Mouse (Mus musculus) embryonic facial prominence, embryonic 10.5 days (tissue): ENCODE measurements around the gene Pck1. TPM values are rescaled to one million over a fixed set of nuclear protein-coding genes. Genes with fewer than 3 reads are reported as not detected.
A peak's percentile ranks its signal among the peaks of the same experiment; 100 is the strongest.

Experiments used
- DNase-seq: peaks from one replicate; pipeline ENCODE4 v3.0.0-alpha.2; 2017; ENCODE audit warnings: low spot score
- H3K27ac ChIP-seq: fragments of 300-500 bp; sonication (generic); replicated peaks from 2 replicates; pipeline ENCODE4 v1.5.1; 2016; ENCODE audit warnings: mild to moderate bottlenecking
- H3K27me3 ChIP-seq: fragments of 300-500 bp; sonication (generic); replicated peaks from 2 replicates; pipeline ENCODE4 v1.6.1; 2016; ENCODE audit warnings: low read depth, mild to moderate bottlenecking; ENCODE audit not compliant: poor library complexity, severe bottlenecking
- H3K36me3 ChIP-seq: fragments of 300-500 bp; sonication (generic); replicated peaks from 2 replicates; pipeline ENCODE4 v1.6.1; 2016; ENCODE audit warnings: mild to moderate bottlenecking, moderate library complexity
- H3K4me1 ChIP-seq: fragments of 300-500 bp; sonication (generic); 2 replicates; pipeline ENCODE4 v1.6.1; 2016
- H3K4me3 ChIP-seq: fragments of 300-500 bp; sonication (generic); 2 replicates; pipeline ENCODE4 v1.5.1; 2016; ENCODE audit warnings: mild to moderate bottlenecking, moderate library complexity
- H3K9me3 ChIP-seq: fragments of 300-500 bp; sonication (generic); 2 replicates; pipeline ENCODE4 v1.6.1; 2016; ENCODE audit warnings: mild to moderate bottlenecking
- WGBS: fragments of 180-500 bp; shearing (Covaris S2); methylation state at CpG from one replicate; pipeline ENCODE4 v1.1.7; 2016; 5-methylcytosine and 5-hydroxymethylcytosine counted together
- polyA plus RNA-seq: library from polyadenylated mRNA; unstranded; fragments of >200 nt; fragmentation: Nextera tagmentation; extraction: Ambion mirVana; gene quantifications from 2 replicates; pipeline ENCODE4 v1.2.1, GENCODE M21; 2016

Pck1 gene
- polyA plus RNA-seq, 1 experiment from 2014 or later, result not detected

DNA sequence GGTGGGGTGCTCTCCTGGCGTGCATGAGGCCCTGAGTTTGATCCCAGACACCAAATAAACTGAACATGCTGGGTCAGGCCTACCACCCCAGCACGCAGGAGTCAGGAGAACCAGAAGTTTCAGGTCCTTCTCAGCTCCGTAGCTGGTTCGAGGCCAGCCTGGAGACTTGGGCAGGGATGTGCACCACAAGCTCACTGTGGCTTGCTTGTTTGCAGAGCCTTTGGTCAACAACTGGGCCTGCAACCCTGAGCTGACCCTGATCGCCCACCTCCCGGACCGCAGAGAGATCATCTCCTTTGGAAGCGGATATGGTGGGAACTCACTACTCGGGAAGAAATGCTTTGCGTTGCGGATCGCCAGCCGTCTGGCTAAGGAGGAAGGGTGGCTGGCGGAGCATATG lies 2.1 kb downstream of the Pck1 start:
- Histone ChIP-seq H3K4me1 (peaks cover 9% of the 10 kb centered on the region), H3K27ac (no peak overlapping the region), H3K36me3 (no peaks in the 10 kb centered on the region), H3K27me3 (no peaks in the 10 kb centered on the region), H3K9me3 (no peaks in the 10 kb centered on the region), H3K4me3 (no peak overlapping the region)
- no peak for DNase-seq
- WGBS, result 93% methylated on average over 14 of the region's 14 CpGs

DNA sequence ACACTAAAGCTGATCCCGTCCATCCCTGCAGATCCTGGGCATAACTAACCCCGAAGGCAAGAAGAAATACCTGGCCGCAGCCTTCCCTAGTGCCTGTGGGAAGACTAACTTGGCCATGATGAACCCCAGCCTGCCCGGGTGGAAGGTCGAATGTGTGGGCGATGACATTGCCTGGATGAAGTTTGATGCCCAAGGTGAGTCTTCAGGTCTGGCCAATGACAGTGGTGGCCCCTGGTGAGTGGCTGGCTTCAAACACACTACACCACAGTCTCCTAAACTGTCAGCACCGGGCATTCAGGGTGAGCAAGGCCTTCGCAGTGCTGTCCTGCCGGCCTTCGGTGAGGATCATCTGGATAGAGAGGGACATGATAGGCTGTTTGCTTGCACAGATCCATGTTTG lies 3.1 kb downstream of the Pck1 start:
- no peaks in the 10 kb centered on the region for H3K36me3 ChIP-seq
- DNase-seq, result no peak
- no peaks in the 10 kb centered on the region for H3K27me3 ChIP-seq
- no peak overlapping the region for H3K4me3 ChIP-seq
- 91% methylated on average over 10 of the region's 10 CpGs for WGBS
- peaks cover 9% of the 10 kb centered on the region for H3K4me1 ChIP-seq
- H3K9me3 ChIP-seq, result no peaks in the 10 kb centered on the region
- no peak overlapping the region for H3K27ac ChIP-seq

DNA sequence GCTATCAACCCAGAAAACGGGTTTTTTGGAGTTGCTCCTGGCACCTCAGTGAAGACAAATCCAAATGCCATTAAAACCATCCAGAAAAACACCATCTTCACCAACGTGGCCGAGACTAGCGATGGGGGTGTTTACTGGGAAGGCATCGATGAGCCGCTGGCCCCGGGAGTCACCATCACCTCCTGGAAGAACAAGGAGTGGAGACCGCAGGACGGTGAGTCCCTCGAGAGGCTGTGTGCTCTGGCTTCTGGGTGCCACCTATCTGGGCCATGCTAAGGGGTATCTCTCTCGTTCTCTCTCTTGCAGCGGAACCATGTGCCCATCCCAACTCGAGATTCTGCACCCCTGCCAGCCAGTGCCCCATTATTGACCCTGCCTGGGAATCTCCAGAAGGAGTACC lies 4.1 kb downstream of the Pck1 start:
- Histone ChIP-seq H3K36me3 (no peaks in the 10 kb centered on the region), H3K27ac (no peak overlapping the region), H3K4me1 (peaks cover 13% of the 10 kb centered on the region), H3K9me3 (no peaks in the 10 kb centered on the region), H3K27me3 (no peaks in the 10 kb centered on the region), H3K4me3 (no peak overlapping the region)
- WGBS, result 85% methylated on average over 13 of the region's 13 CpGs
- DNase-seq, result no peak

- no peak for DNase-seq
- Histone ChIP-seq H3K27ac (no peak overlapping the region), H3K9me3 (no peaks in the 10 kb centered on the region), H3K27me3 (no peaks in the 10 kb centered on the region), H3K36me3 (no peaks in the 10 kb centered on the region), H3K4me1 (peaks cover 18% of the 10 kb centered on the region), H3K4me3 (no peak overlapping the region)
- WGBS, result 57% methylated on average over 4 of the region's 4 CpGs
Measured at GRCm38 (mm10) chr2:173157376-173157775, 4.5 kb downstream of the Pck1 start.

- H3K9me3 ChIP-seq, result no peaks in the 10 kb centered on the region
- DNase-seq, result no peak
- 95% methylated on average over 4 of the region's 4 CpGs for WGBS
Measured at GRCm38 (mm10) chr2:173157871-173158270, 5.0 kb downstream of the Pck1 start.

GRCm38 (mm10) chr2:173158390-173159055 lies 5.7 kb downstream of the Pck1 start:
- no peaks in the 10 kb centered on the region for H3K9me3 ChIP-seq
- no peak for DNase-seq
- H3K4me3 ChIP-seq, result no peak overlapping the region
- no peaks in the 10 kb centered on the region for H3K36me3 ChIP-seq
- H3K27me3 ChIP-seq, result no peaks in the 10 kb centered on the region; the same call in 1 of the 2 replicates
- H3K4me1 ChIP-seq, result peaks cover 19% of the 10 kb centered on the region
- 86% methylated on average over 19 of the region's 19 CpGs for WGBS
- H3K27ac ChIP-seq, result no peak overlapping the region

More at GRCm38 (mm10) chr2:173157871-173158270, 5.0 kb downstream of the Pck1 start:
- Histone ChIP-seq H3K4me3 (no peak overlapping the region), H3K36me3 (no peaks in the 10 kb centered on the region), H3K4me1 (peaks cover 19% of the 10 kb centered on the region), H3K27me3 (no peaks in the 10 kb centered on the region; the same call in 1 of the 2 replicates), H3K27ac (no peak overlapping the region)

DNA sequence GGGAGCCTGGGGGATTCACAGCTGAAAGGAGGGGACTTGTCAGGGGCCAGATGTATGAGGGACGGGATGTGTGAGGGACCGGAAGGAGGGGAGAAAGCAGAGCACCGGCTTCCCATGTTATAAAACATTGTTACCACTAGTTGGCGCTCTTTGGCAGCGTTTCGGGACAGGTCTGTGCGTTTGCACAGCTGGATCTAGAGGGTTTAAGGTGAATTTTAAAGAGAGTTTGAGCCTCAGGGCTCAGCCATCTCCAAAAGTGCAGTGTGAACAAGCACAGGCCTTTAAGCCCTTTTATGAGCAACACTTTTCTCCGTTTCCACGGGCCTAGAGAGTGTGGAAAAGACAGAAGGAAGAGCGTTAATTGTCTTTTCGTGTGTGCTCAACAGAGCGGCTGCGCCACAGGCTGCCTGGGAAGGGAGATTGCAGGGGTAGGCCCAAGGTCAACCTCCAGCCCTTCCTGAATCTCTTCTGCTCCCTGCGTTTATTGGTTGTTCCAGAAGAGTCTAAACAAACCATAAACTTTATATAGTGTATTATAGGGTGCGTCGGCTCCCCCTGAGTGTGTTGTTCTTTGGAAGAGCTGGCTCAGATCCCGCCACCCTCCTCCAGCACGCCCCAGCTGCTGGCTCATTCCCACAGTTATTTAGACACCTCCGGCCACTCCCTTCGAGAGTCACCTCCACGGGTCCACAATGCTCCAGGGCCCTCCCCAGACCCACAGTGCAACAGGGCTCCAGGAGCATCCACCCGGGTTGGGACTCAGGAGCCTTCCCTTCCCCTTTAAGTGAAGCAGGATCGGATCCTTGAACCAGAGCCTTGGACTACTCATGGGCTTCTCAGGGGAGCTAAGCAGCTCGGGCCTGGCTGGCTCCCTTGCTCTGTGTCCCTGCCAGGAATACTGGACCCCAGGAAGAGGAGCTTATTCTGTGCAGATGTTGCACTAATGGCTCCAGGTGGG lies 6.8 kb downstream of the Pck1 start:
- peak overlapping the region; percentile 61 for H3K27ac ChIP-seq
- peaks cover 19% of the 10 kb centered on the region for H3K4me1 ChIP-seq
- H3K36me3 ChIP-seq, result no peaks in the 10 kb centered on the region
- no peaks in the 10 kb centered on the region; the same call in 1 of the 2 replicates for H3K27me3 ChIP-seq
- 58% methylated on average over 24 of the region's 24 CpGs for WGBS
- peak; percentile 81 for DNase-seq
- H3K4me3 ChIP-seq, result no peak overlapping the region
- no peaks in the 10 kb centered on the region for H3K9me3 ChIP-seq

GRCm38 (mm10) chr2:173163380-173163779 lies 10.5 kb downstream of the Pck1 start:
- Histone ChIP-seq H3K27ac (no peak overlapping the region), H3K9me3 (no peaks in the 10 kb centered on the region), H3K4me3 (no peak overlapping the region), H3K4me1 (peaks cover 19% of the 10 kb centered on the region), H3K36me3 (no peaks in the 10 kb centered on the region), H3K27me3 (peaks cover 11% of the 10 kb centered on the region; the same call in 1 of the 2 replicates)
- no peak for DNase-seq
- 87% methylated on average over 8 of the region's 8 CpGs for WGBS

- Histone ChIP-seq H3K4me1 (peaks cover 16% of the 10 kb centered on the region), H3K36me3 (no peaks in the 10 kb centered on the region), H3K27me3 (peaks cover 11% of the 10 kb centered on the region; the same call in 1 of the 2 replicates), H3K4me3 (no peak overlapping the region), H3K27ac (no peak overlapping the region), H3K9me3 (no peaks in the 10 kb centered on the region)
- peak; percentile 38 for DNase-seq
- WGBS, result 43% methylated on average over 2 of the region's 2 CpGs
Measured at GRCm38 (mm10) chr2:173164358-173164757, 11.5 kb downstream of the Pck1 start.

GRCm38 (mm10) chr2:173164946-173165345 lies 12.1 kb downstream of the Pck1 start:
- Histone ChIP-seq H3K4me1 (peaks cover 10% of the 10 kb centered on the region), H3K27ac (no peak overlapping the region), H3K4me3 (no peak overlapping the region), H3K27me3 (peaks cover 16% of the 10 kb centered on the region), H3K36me3 (no peaks in the 10 kb centered on the region), H3K9me3 (no peaks in the 10 kb centered on the region)
- no peak for DNase-seq
- WGBS, result 89% methylated on average over 10 of the region's 10 CpGs

DNA sequence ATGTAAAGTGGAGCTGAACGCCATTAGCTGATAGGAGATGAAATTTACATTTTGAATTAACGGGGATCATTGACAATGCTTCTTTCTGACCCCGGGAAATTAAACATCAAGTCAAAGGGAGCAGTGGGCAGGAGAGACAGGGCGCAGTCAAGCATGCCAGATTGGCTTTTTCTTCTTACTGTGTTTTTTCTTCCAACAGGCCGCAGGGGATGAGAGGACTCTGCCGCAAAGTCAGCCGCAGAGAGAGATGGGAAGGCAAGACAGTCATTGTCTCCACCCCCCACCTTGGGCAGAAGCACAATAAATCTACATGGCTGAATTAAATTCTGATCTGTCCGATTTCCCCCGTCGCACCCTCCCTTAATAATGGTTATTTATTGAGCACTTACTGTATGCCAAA lies 12.5 kb downstream of the Pck1 start:
- H3K27me3 ChIP-seq, result peaks cover 20% of the 10 kb centered on the region
- 93% methylated on average over 10 of the region's 10 CpGs for WGBS
- DNase-seq, result no peak
- H3K36me3 ChIP-seq, result no peaks in the 10 kb centered on the region
- no peak overlapping the region for H3K27ac ChIP-seq
- H3K4me1 ChIP-seq, result peaks cover 10% of the 10 kb centered on the region
- H3K9me3 ChIP-seq, result no peaks in the 10 kb centered on the region
- H3K4me3 ChIP-seq, result no peak overlapping the region

GRCm38 (mm10) chr2:173168411-173168851 lies 15.6 kb downstream of the Pck1 start:
- 86% methylated on average over 5 of the region's 5 CpGs for WGBS

More at GRCm38 (mm10) chr2:173168411-173168851, 15.6 kb downstream of the Pck1 start:
- Histone ChIP-seq H3K4me3 (no peak overlapping the region), H3K27me3 (peaks cover 49% of the 10 kb centered on the region), H3K27ac (no peak overlapping the region), H3K4me1 (peaks cover 25% of the 10 kb centered on the region), H3K9me3 (no peaks in the 10 kb centered on the region), H3K36me3 (no peaks in the 10 kb centered on the region)
- no peak for DNase-seq
